Mouse (Mus musculus) right cerebral cortex, adult 2 months (tissue): ENCODE data around the gene Nxn.

Experiments used
- DNase-seq, 2 experiments: peaks; one replicate each; pipeline ENCODE4 v3.0.0; 2021 to 2022; ENCODE audit warnings: low spot score in 2 of 2

Nxn gene

DNA sequence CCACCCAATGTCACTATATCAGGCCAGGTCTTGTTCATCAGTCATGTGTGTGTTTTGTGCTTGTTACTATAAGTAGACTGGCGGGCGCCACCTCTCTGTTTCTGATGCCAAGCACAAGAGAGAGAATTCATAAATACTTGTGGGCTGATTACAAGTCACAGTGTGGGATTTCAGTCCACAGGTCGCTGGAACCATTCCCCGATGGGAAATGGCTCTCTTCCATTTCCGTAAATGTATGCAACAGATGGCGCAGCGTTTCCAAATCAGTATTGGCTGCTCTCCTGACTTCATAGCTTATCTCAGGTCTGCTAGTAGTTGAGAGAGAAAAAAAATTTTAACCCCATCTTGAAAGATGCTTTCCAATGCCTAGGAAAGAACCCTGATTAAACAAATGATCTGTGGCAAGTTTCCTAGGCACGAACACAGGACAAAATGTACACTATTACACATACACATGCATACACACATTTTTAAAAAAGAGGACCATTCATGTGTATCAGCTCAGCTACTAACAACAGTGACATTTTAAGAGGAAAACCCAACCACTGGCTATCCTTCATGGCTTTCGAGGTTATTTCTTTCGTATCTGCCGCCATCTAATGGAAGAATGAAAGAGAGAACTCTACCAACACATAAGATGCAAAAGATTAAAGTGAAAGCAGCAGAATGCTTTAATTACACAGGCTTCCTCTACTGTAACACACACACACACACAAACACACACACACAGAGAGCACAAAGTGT, 819 bp upstream of the Nxn start:
- no peak for DNase-seq

DNA sequence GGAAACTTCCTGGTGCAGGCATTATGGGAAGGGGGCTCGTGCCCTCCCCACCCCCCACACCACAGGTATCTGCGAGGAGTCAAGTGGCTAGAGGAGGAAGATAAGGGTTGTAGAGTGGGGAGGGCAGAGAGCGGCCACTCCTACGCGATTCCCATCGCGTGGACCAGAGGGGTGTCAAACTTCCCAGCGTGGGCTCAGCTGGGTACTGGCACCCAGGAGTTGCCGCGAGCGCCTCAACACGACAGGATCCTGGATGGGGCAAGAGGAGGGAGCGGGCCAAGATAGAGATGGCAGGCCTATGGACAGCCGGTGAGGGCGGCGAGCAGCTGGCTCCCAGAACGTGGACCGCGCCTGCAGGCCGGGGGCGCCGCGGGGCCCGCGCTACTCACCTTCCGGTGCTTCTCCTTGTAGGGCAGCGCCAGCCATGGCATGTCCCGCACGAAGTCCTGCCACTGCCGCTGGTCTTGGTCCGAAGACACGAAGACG, 585 bp downstream of the Nxn start:
- DNase-seq: no peak

DNA sequence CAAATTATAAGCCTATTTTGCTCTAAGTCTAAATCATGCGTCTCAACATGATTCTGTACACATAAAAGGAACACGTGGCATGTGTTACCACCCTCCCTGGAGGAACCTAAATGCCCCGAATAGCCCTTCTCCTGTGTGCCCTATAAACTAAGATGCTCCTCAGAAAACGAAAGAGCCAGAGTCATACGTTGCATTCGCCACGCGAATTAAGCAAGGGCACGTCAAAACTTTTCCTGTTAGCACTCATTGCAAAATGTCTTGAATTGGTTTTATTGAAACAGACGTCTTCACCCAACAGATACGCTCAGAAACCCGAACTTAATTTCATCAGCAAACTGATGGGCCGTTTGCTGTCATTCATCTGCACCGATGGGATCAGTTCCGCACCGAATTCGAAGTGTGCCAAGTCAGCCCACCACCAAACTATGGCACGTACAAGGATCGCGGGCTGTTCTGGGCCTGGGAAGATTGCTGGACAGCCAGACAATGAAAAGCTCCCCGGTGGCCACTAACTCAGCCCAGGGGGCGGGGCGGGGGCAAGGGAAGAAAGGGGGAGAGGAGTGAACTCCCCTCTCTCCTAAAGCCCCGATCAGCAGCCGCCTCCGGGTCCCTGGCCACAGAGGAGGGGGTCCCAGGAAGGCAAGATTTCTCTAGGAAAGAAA, 1.2 kb downstream of the Nxn start:
- DNase-seq: no peak

DNA sequence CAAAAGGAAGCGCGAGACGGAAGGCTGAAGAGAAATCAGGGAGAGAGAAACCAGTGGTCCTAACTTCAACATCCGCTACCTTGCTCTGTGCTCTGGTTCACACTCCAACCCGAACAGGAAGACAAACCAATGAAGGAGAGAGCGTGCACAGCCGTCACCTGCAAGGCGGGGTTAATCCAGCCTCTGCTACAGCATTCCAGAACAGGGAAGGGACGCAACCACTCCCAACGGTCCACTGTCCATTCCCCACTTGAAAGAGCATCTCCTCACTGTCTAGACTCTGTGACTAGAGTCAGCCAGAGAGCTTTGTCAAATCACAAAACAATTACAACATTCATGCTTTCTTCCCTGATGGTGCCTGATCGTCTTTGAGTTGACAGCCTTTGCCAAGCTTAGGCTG, 5.9 kb downstream of the Nxn start:
- no peak for DNase-seq

DNA sequence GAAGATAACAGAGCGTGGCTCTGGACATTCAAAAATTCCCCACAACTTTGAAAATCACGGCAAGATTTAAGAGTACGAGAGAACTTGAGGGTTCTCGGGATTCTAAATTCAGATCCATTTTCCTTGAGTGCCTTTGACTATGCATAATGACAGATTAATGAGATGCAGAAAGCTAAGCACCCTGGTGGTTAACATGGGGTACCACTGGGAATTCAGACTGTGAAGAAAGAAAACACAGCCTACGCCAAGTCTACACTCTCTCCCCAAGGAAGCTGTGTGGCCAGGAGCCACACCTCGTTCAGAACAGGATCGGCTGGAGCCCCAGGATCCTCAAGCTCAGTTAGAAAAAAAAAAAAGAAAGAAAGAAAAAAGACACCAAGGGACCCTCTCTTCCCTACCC, 6.4 kb downstream of the Nxn start:
- DNase-seq: no peak

DNA sequence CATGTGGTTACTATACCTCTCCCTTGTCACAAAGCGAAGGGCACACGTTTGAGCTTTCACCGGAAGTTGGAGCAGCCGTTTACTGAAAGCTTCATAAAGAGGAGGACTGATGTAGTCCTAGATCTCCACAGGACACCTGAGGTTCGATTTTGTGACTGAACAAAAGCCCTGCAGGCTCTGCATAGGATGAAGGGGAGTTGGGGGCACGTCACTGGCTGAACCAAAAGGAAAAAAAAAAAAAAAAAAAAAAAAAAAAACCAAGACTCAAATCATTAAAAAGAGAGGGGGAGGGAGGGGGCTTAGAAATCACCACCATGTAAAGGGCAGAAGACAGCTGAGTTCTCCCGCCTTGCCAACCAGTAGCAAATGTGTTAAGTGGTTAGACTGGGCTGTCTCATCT, 10.2 kb downstream of the Nxn start:
- no peak for DNase-seq

DNA sequence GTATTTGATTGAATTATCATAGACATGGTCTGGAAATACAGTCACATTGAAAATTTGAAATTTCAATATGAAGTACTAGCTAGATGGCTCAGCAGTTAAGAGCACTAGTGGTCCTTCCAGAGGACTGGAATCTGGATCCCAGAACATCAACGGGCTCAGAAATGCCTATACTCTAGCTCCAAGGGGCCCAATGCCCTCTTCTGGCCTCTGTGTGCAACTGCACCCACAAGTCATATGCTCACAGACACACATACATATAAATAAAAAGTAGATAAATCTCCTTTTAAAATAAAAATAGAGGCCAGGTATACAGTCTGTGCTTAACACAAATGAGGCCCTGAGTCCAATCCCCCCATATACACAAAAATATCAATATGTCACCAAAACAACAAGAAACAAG, 11.8 kb downstream of the Nxn start:
- DNase-seq: no peak

DNA sequence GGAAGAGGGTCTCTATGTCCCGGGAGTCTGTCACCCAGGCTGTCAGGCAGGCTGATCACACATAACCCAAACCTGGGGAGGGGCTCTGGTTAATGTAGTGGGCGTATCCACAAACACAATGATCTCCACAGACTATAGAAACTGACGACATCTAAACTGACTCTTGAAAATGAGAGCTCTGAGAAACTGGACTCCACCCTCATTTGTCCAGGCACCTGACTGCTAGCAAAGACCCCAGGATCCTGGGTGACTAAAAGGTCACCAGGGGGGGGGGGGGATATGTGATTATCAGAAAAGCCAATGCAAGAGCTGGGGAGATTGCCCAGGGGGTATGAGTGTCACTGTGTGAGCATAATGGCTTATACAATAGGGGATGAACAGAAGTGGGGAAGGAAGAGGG, 13.2 kb downstream of the Nxn start:
- no peak for DNase-seq

DNA sequence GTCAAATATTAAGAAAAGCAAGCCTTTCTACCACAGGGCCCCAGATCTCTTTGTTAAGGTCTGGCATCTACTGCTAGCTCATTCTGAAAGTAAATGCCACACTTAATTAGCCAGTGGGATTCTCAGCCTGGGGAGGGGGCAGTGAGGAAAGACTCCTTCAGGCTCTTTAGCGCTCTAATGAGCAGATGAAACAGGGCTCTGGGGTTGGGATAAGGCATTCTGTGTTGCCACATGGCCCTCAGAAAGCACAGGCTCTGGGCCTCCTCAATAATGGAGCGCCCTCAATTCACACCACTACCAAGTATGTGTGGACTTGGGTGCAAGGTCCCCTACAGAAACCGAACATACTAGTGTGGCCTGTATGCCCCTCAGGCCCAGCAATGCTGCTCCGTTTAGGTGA, 13.9 kb downstream of the Nxn start:
- no peak for DNase-seq

DNA sequence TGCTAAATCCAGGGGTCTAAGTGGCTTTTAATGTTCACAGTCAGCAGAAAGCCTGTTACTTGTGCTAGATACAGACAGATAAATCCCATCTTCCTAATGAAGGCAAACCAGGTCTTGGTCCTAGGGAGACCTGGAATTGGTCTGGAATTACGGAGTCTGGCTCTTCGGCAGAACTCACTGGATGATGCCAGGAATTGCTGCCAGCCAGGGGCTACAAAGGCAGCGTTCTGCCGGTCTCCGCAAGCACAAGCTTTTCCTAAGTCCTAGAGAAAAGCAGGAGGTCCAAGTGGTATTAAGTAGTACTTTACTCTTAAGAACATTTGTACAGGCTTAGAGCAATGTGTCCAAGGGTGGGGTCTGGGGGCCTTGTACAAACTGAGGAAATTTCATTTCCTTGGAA, 14.6 kb downstream of the Nxn start:
- DNase-seq: no peak

DNA sequence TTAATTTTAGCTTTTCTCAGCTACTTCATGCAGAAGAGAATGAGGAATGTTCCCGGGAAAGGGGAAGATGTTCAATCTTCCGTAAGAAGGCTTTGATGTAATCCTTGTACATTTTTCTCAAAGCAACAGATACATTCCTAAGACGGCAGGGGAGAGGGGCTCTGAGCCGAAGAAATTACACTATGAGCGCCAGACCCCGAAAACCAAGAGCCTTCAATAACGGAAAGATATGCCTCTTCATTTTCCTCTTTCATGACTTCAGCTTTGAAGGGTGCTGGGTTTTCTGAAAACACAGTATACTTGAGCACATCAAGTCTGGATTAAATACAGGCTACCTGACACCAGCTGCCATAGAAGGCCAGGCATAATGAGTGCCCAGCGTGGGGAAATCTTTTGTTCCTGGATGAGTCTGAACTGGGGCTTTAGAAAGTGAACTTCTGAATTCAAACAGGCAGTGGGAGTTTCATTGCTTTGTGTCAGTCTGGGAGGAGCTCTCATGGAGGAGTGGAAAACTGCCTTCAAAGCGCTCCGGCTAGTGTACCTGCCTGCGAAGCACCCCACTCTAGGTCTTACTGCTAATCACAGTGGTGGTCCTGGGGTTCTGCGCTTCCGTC, 16.1 kb downstream of the Nxn start:
- no peak for DNase-seq

DNA sequence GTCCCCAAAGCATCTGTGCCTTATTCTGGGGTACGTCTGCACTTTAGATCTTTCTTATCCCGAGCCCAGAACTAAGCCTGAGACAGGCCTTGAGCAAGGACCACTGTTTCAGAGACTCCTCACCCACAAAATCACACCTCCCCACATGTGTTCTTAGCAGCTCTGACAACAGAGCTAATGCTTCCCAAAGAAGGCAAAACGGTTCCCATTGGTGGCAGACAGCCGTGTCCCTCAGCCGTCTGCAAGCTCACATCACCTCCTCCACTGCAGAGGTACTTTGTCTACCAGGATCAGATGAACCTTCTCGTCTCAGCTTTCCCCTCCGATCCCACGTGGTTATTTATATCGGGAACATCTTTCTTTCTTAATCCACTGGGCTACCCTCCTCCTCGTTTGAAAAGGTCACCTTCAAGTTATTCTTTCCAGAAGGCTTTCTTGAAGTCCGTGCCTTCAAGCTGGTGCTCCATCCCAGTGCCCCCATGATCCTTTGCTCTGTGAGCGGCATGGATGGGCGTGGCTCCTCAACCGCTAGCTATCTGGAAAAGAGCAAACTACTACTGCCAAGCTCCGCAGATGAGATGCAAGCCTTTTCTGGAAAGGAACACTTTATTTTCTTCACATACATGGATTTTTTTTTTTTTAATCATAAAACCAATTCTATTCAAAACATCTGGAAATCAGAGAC, 17.6 kb downstream of the Nxn start:
- no peak for DNase-seq

DNA sequence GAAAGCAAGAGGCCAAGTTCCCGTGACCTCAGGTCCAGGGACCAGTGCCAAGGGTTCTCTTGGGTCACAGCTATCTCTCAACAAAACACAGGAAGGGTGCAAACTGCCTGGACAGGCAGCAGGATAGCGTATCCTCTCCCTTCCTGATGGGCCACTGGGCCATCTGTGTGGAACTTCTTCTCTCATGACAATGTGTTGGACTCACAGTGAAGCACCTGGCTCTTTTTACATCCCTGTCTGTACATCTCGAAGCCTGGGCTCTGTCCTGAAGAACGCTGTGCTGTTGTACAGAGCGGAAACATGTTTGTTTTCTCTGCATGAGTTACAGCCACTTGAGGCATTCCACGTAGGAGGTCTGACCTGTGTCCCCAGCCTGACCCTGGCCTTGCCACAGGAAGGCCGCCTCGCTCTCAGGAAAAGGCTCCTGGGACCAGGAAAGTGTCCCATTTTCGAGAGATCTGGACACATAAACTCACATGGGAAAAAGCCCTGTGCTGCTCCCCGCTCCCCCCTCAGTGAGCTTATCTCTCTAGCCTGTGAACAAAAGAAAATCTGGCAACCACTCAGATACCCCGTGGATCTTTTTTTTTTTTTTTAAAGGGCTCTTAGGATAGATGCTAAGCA, 18.9 kb downstream of the Nxn start:
- no peak for DNase-seq

DNA sequence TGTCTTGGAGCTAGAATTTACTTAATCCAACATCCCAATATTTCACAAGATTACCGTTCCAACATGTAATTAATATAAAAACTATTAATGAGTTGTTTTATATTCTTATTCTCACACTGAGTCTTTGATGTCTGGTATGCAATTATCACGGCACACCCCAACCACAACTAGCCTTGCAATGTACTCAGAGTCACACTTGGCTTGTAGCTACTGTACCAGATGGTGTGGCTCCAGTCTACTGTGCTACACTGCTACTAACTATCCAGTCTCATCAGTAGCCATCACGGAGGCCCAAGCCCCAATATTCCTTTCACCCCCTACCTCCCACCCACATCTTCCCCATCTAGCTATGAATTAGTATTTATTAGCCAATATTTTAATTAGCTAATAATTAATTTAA, 22.5 kb downstream of the Nxn start:
- no peak for DNase-seq

DNA sequence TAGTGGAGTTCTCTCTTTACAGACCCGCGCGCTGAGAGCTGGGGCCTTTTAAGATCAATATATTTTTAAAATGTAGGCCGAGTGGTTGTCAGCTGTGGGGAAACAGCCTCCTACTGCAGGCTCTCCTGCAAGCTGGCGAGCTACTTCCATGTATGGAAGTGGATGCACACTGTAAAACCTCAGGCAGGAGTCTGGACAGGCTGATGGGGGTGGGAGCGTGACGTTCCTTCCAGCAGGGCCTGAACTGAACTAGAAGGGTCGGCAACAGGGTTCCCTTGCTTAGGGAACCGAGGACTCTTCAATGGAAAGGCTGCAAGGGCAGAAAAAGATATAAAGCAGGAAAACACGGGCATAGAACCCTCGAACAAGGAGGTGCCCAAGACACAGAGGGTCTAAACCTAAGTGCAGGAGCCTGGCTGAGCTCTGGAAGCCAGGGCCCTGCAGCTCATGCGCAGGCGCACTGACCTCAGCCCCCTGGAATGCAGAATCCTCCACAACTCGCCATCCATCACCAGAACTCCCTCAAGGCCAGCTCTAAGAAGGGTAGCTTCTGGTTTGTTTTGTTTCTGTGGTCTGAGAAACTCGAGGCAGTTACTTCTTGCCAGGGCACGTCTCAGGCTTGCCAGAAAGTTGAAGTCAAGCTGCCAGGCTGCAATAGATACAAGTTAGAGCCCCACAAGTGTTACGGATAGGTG, 24.3 kb downstream of the Nxn start:
- peak; percentile 31 to 35 for DNase-seq

DNA sequence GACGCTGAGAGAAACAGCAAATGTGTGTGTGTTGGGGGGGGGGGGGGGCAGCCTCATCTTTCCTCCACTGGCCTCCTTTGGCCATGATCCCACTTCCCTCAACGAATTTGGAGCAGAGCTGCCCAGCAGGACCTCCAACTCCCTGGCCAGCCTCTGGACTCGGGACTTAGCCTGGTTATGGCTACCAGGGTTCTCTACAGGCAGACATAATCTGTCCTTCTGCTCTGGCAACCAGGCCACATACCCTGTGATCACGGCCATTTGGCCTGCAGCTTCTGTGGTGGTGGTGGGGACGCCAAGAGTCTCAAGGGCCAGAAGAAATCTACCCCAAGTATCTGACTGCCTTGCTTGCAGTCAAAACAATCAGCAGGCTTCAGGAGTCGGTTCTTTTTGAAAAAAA, 26.4 kb downstream of the Nxn start:
- DNase-seq: no peak

DNA sequence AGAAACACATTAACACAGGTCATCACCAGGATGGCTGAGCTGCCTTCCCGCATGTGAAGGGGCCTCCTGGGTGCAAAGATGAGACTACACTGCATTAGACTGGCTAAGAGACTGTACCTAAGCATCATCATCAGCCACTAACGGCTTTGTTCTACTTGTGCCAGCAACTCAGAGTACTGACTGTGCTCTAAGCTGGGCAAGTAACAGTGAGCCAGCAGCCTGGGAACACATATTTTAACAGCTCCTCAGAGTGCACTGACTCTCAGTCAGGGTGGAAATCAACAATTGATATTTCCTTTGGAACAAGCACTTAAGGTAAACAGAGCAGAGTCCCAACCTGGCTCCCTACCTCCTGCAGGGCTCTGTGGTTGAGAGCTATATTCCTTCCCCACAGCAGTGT, 26.8 kb downstream of the Nxn start:
- DNase-seq: no peak

DNA sequence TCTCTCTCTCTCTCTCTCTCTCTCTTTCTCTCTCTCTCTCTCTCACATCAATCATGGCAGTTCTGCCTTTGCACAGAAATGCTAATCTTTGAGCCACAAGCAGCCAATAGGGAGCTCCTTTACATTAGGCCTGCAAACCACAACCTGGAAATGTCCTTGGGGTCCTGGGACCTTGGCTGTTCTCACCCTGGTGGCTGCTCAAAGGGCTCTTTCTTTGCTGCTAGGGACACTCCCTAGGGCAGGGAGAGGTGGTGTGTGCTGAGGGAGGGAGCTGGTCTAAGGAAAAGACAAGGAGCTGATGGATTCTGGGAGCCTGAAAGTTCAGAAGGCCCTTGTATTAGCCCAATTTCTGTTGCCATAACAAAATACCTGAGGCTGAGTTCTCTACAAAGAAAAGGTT, 28.4 kb downstream of the Nxn start:
- no peak for DNase-seq

DNA sequence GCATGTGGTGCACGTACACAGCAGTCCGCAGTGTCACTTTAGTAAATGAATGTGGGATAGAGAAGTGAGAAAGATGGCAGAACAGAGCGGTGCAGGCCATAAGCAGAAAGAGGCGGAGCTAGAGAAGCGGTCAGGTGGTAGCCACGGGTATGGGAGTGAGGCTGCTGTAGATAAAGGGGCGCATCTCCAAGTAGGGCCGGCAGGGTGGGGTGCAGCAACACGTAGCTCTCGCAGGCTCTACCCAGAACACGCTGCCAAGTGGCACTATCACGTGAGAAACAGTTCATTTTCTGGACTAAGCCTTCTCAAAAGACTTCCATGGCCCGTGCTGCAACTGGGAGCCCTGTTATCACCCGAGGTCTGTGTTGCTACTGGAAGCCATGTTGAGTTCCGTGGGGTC, 32.2 kb downstream of the Nxn start:
- DNase-seq: no peak

DNA sequence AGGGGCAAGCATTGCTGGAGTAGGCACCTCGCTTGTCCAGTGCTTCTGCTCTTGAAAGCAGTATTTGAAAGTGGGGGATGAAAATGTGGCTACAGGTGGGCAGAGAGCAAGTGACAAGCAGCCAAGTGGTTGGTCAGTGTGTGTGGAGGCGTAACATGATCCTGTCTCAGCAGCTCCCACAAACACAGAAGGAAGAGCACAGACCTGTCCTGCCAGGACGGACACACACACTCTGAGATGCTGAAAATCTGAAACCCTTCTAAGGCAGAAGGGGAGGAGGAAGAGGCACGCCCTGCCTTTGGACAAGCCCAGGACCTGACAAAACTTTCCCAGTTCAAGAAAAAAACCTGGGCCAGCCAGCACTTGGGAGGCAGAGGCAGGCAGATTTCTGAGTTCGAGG, 34.9 kb downstream of the Nxn start:
- no peak for DNase-seq

DNA sequence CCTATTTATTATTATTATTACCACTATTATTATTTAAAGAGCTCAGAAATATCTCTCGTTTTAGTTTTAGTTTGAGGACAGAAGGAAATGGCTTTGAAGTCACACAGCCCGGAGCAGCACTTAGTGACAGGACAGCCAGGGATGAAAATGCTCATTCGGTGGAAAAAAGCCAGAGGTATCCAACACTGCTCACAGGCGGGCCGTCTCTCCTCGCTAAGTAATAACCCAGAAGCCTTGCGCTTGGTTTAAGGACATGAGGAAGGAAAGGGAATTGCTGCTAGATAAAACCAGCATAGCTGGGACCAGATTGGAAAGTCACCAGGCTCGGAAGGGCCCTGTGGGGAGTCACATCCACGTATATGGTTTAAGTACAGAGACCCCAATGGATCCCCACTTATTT, 35.3 kb downstream of the Nxn start:
- no peak for DNase-seq

DNA sequence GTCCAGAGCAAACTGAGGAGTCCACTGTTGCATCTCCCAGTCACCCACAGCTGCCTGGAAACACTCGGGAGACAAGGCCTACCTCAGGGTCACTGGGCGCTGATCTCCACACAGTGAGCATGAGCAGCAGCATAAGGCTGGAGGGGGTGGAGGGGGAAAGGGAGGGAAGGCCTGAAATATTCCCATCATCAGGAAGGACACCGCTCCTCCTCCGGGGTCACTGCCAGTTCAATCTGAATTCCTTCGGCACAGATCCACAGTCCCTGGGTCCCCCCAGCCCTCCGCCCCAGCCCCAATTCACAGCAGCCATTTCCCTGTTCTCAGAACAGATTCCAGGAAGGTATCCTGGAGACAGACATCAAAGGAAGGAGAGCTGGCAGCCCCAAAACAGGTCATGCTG, 35.8 kb downstream of the Nxn start:
- DNase-seq: no peak
